Mouse (Mus musculus) midbrain, embryonic 16.5 days (tissue): Measurements from ENCODE around the gene Wfdc12. TPM values are rescaled to one million over a fixed set of nuclear protein-coding genes. Genes with fewer than 3 reads are reported as not detected.

Source experiments
- ATAC-seq: fragments of 200-750 bp; cut with Nextera tagmentation; 2 replicates; pipeline ENCODE4 v1.8.0; 2017; ENCODE audit warnings: moderate TSS enrichment
- H3K27ac ChIP-seq: fragments of 300-500 bp; sonication (generic); 2 replicates; pipeline ENCODE4 v1.5.1; 2014; ENCODE audit warnings: mild to moderate bottlenecking, low read length, mixed read lengths
- H3K27me3 ChIP-seq: fragments of 300-500 bp; sonication (generic); 2 replicates; pipeline ENCODE4 v1.6.1; 2014; ENCODE audit warnings: low read depth, low read length, mixed read lengths; ENCODE audit not compliant: control insufficient read depth, insufficient read depth
- H3K36me3 ChIP-seq: fragments of 300-500 bp; sonication (generic); 2 replicates; pipeline ENCODE4 v1.6.1; 2014; ENCODE audit warnings: mild to moderate bottlenecking, low read length, moderate library complexity, mixed read lengths; ENCODE audit not compliant: control insufficient read depth, insufficient read depth
- H3K4me1 ChIP-seq: fragments of 300-500 bp; sonication (generic); 2 replicates; pipeline ENCODE4 v1.6.1; 2014; ENCODE audit warnings: mild to moderate bottlenecking, low read length, mixed read lengths; ENCODE audit not compliant: control insufficient read depth, insufficient read depth
- H3K4me2 ChIP-seq: fragments of 300-500 bp; sonication (generic); 2 replicates; pipeline ENCODE4 v1.6.1; 2014; ENCODE audit warnings: mild to moderate bottlenecking, low read length, mixed read lengths
- H3K4me3 ChIP-seq: fragments of 300-500 bp; sonication (generic); 2 replicates; pipeline ENCODE4 v1.5.1; 2014; ENCODE audit warnings: low read depth, mild to moderate bottlenecking, low read length, moderate library complexity, mixed read lengths
- H3K9ac ChIP-seq: fragments of 300-500 bp; sonication (generic); 2 replicates; pipeline ENCODE4 v1.6.1; 2014; ENCODE audit warnings: low read depth, low read length, mixed read lengths
- H3K9me3 ChIP-seq: fragments of 300-500 bp; sonication (generic); replicated peaks from 2 replicates; pipeline ENCODE4 v1.6.1; 2014; ENCODE audit warnings: mild to moderate bottlenecking, low read length, mixed read lengths; ENCODE audit not compliant: control insufficient read depth, poor library complexity, severe bottlenecking
- WGBS: fragments of 180-500 bp; shearing (Covaris S2); extraction: QIAGEN DNeasy Blood & Tissue Kit; methylation state at CpG from one replicate; pipeline ENCODE4 v1.1.7; 2014; 5-methylcytosine and 5-hydroxymethylcytosine counted together
- polyA plus RNA-seq: library from polyadenylated mRNA; unstranded; fragments of >200 nt; fragmentation: Nextera tagmentation; extraction: Ambion mirVana; gene quantifications from 2 replicates; pipeline ENCODE4 v1.2.1, GENCODE M21; 2015

Wfdc12 gene
- polyA plus RNA-seq, 1 experiment from 2014 or later, result not detected

DNA sequence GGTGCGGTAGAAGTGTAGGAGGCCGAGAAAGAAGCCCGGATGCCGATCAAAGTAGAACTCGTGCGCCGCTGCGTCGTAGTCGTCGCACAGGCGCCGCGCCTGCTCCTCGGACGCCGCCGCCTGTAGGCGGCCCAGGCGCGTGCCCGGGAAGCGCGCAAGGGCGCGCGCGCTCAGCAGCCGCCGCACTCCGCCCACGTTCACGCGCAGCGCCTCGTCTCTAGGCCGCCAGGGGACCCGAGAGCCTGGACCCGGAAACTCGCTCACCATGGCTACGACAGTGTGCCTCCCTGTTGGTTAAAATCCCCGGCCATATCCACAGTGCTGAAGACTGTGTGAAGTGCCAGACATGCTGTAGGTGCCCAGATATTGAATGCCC is 21.8 kb downstream of the Wfdc12 start:
- Histone ChIP-seq H3K36me3 (no peaks in the 10 kb centered on the region), H3K4me2 (peak overlapping the region; percentile 65), H3K4me1 (peaks cover 12% of the 10 kb centered on the region), H3K27ac (no peak overlapping the region), H3K9me3 (no peaks in the 10 kb centered on the region), H3K27me3 (peaks cover 62% of the 10 kb centered on the region), H3K9ac (peak overlapping the region; percentile 57), H3K4me3 (peak overlapping the region; percentile 44)
- peak; percentile 52; the same call in 1 of the 2 replicates for ATAC-seq
- 11% methylated on average over 42 of the region's 42 CpGs for WGBS

- Histone ChIP-seq H3K9me3 (no peaks in the 10 kb centered on the region), H3K4me1 (peaks cover 12% of the 10 kb centered on the region), H3K4me3 (peak overlapping the region; percentile 44), H3K27me3 (peaks cover 62% of the 10 kb centered on the region), H3K9ac (peak overlapping the region; percentile 57), H3K27ac (no peak overlapping the region), H3K36me3 (no peaks in the 10 kb centered on the region), H3K4me2 (peak overlapping the region; percentile 65)
- WGBS, result 14% methylated on average over 85 of the region's 90 CpGs
- ATAC-seq, result peak; percentile 84
These were observed 22.4 kb downstream of the Wfdc12 start for GRCm38 (mm10) chr2:164167752-164168570.

- Histone ChIP-seq H3K36me3 (no peaks in the 10 kb centered on the region), H3K27ac (no peak overlapping the region), H3K4me3 (no peak overlapping the region), H3K4me1 (peaks cover 4% of the 10 kb centered on the region), H3K9ac (no peak overlapping the region), H3K4me2 (no peak overlapping the region), H3K27me3 (peaks cover 43% of the 10 kb centered on the region), H3K9me3 (no peaks in the 10 kb centered on the region)
- 96% methylated on average over 5 of the region's 5 CpGs for WGBS
- ATAC-seq, result no peak
These were observed 25.5 kb downstream of the Wfdc12 start for GRCm38 (mm10) chr2:164164941-164165340.

- WGBS, result 86% methylated on average over 11 of the region's 11 CpGs
- Histone ChIP-seq H3K4me1 (no peaks in the 10 kb centered on the region), H3K4me3 (no peak overlapping the region), H3K9ac (no peak overlapping the region), H3K9me3 (no peaks in the 10 kb centered on the region), H3K27me3 (peaks cover 10% of the 10 kb centered on the region), H3K27ac (no peak overlapping the region), H3K36me3 (no peaks in the 10 kb centered on the region), H3K4me2 (no peak overlapping the region)
- ATAC-seq, result no peak
These were observed 28.8 kb downstream of the Wfdc12 start for GRCm38 (mm10) chr2:164161515-164162055.

GRCm38 (mm10) chr2:164158838-164159237 is 31.6 kb downstream of the Wfdc12 start:
- Histone ChIP-seq H3K4me1 (no peaks in the 10 kb centered on the region), H3K4me3 (no peak overlapping the region), H3K9me3 (no peaks in the 10 kb centered on the region), H3K27ac (no peak overlapping the region), H3K9ac (no peak overlapping the region), H3K4me2 (no peak overlapping the region), H3K27me3 (no peaks in the 10 kb centered on the region), H3K36me3 (no peaks in the 10 kb centered on the region)
- ATAC-seq, result no peak
- 94% methylated on average over 2 of the region's 2 CpGs for WGBS

GRCm38 (mm10) chr2:164156158-164156557 is 34.2 kb downstream of the Wfdc12 start:
- Histone ChIP-seq H3K27ac (no peak overlapping the region), H3K4me2 (no peak overlapping the region), H3K36me3 (peaks cover 9% of the 10 kb centered on the region), H3K9ac (no peak overlapping the region), H3K27me3 (no peaks in the 10 kb centered on the region), H3K9me3 (no peaks in the 10 kb centered on the region), H3K4me3 (no peak overlapping the region), H3K4me1 (no peaks in the 10 kb centered on the region)
- ATAC-seq, result no peak
- WGBS, result 90% methylated on average over 7 of the region's 7 CpGs

DNA sequence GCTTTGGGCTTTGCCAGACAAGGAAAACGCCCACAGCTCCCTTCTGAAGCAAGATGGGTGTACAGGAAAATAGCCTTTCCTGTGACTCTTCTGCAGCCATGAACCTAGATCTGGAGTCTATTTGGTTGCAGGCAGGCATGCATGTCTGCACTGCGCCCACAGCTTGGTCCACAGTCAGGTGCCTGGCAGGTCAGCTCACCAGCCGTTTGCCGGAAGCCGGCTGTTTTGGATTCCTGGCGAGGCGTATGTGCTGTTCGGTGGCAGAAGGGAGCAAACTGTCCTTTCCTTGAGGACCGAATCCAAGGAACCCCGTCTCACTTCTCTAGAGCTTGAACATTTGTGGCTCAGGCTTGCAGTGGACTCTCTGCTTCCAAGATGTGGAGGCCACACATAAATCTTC is 36.4 kb downstream of the Wfdc12 start:
- H3K9me3 ChIP-seq, result no peaks in the 10 kb centered on the region
- no peak overlapping the region for H3K4me2 ChIP-seq
- no peaks in the 10 kb centered on the region for H3K4me1 ChIP-seq
- peaks cover 9% of the 10 kb centered on the region for H3K36me3 ChIP-seq
- no peak for ATAC-seq
- no peak overlapping the region for H3K4me3 ChIP-seq
- H3K27me3 ChIP-seq, result no peaks in the 10 kb centered on the region
- H3K9ac ChIP-seq, result no peak overlapping the region
- WGBS, result 91% methylated on average over 10 of the region's 10 CpGs
- no peak overlapping the region for H3K27ac ChIP-seq

DNA sequence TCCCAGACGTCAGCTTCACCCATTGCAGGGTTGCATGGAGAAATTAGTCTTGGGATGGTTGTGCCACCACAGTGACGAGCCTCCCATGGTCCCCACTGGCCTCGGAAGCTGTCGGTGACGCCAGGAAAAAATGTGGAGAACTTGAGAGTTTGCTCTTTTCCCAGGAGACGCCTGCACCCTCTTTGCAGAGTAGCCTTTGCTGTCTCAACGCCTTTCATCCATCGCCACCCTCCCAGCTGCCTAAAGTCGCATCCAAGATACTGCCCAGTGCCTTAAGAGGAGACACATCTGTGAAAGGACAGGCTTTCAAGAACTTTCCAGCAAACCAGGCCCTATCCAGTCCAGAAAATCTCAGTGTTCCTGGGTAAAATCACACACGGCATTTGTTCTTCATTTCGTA is 38.1 kb downstream of the Wfdc12 start:
- H3K4me2 ChIP-seq, result no peak overlapping the region
- no peak overlapping the region for H3K27ac ChIP-seq
- H3K9me3 ChIP-seq, result no peaks in the 10 kb centered on the region
- WGBS, result 94% methylated on average over 11 of the region's 11 CpGs
- H3K4me3 ChIP-seq, result no peak overlapping the region
- ATAC-seq, result no peak
- no peaks in the 10 kb centered on the region for H3K4me1 ChIP-seq
- H3K27me3 ChIP-seq, result no peaks in the 10 kb centered on the region
- no peak overlapping the region for H3K9ac ChIP-seq
- peaks cover 9% of the 10 kb centered on the region for H3K36me3 ChIP-seq

- H3K4me2 ChIP-seq, result no peak overlapping the region
- H3K36me3 ChIP-seq, result peaks cover 9% of the 10 kb centered on the region
- H3K27ac ChIP-seq, result no peak overlapping the region
- H3K9me3 ChIP-seq, result no peaks in the 10 kb centered on the region
- no peak overlapping the region for H3K4me3 ChIP-seq
- 56% methylated on average over 14 of the region's 14 CpGs for WGBS
- H3K27me3 ChIP-seq, result no peaks in the 10 kb centered on the region
- no peak overlapping the region for H3K9ac ChIP-seq
- H3K4me1 ChIP-seq, result no peaks in the 10 kb centered on the region
- no peak for ATAC-seq
These were observed 40.2 kb downstream of the Wfdc12 start for GRCm38 (mm10) chr2:164150086-164150760.
